Mouse (Mus musculus): Measurements from ENCODE around the gene Tmco4. TPM values are rescaled to one million over a fixed set of nuclear protein-coding genes. Genes with fewer than 3 reads are reported as not detected.
A peak's percentile ranks its signal among the peaks of the same experiment; 100 is the strongest.

The Tmco4 gene
- polyA plus RNA-seq, 1 experiment from 2014 or later, result 0.90 TPM

GRCm38 (mm10) chr4:138943730-138944129 is 29.0 kb upstream of the Tmco4 start:
- H3K4me3 ChIP-seq (ENCODE audit: low read depth, low read length), result no peak overlapping the region
- H3K4me2 ChIP-seq, result no peak overlapping the region
- ATAC-seq (ENCODE audit: low FRiP score), result no peak
- 30% methylated on average over 15 of the region's 15 CpGs for WGBS
- peak; percentile 95 for DNase-seq (ENCODE audit: low spot score, missing footprints)
- H3K4me1 ChIP-seq (ENCODE audit: control insufficient read depth, insufficient read depth, low read length), result peaks cover 3% of the 10 kb centered on the region; the same call in 1 of the 2 replicates
- H3K27me3 ChIP-seq (ENCODE audit: control insufficient read depth, insufficient read depth, low read length), result no peaks in the 10 kb centered on the region
- H3K9ac ChIP-seq (ENCODE audit: low read length), result no peak overlapping the region
- H3K9me3 ChIP-seq (ENCODE audit: control insufficient read depth, low read length), result no peaks in the 10 kb centered on the region
- H3K27ac ChIP-seq (ENCODE audit: low read depth, low read length), result no peak overlapping the region
- no peaks in the 10 kb centered on the region for H3K36me3 ChIP-seq (ENCODE audit: control insufficient read depth, insufficient read depth, low read length)

DNA sequence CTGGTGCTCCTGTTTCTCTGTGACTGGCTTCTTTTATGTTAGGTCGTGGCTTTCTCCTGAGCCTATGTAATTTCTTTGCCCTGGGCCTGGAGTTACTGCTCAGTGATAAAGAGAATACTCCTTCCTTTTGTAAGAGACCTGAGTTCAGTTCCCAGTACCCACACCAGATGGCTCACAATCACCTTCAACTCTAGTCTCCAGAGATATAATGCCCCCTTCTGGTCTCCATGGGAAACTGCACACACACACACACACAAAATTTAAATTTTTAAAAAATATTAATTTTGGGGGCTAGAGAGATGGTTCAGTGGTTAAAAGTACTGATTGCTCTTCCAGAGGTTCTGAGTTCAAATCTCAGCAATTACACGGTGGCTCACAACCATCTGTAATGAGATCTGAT is 24.4 kb upstream of the Tmco4 start:
- no peak overlapping the region for H3K4me3 ChIP-seq (ENCODE audit: low read depth, low read length)
- no peak overlapping the region for H3K4me2 ChIP-seq
- DNase-seq (ENCODE audit: low spot score, missing footprints) (no peak), ATAC-seq (ENCODE audit: low FRiP score) (no peak)
- H3K9me3 ChIP-seq (ENCODE audit: control insufficient read depth, low read length), result no peaks in the 10 kb centered on the region
- no peak overlapping the region for H3K9ac ChIP-seq (ENCODE audit: low read length)
- H3K4me1 ChIP-seq (ENCODE audit: control insufficient read depth, insufficient read depth, low read length), result no peaks in the 10 kb centered on the region
- WGBS, result 83% methylated on average over 2 of the region's 2 CpGs
- H3K27me3 ChIP-seq (ENCODE audit: control insufficient read depth, insufficient read depth, low read length), result no peaks in the 10 kb centered on the region
- no peak overlapping the region for H3K27ac ChIP-seq (ENCODE audit: low read depth, low read length)
- no peaks in the 10 kb centered on the region for H3K36me3 ChIP-seq (ENCODE audit: control insufficient read depth, insufficient read depth, low read length)

GRCm38 (mm10) chr4:138958612-138959011 is 14.1 kb upstream of the Tmco4 start:
- Histone ChIP-seq H3K27me3 (ENCODE audit: control insufficient read depth, insufficient read depth, low read length) (no peaks in the 10 kb centered on the region), H3K9me3 (ENCODE audit: control insufficient read depth, low read length) (no peaks in the 10 kb centered on the region), H3K27ac (ENCODE audit: low read depth, low read length) (no peak overlapping the region), H3K4me1 (ENCODE audit: control insufficient read depth, insufficient read depth, low read length) (no peaks in the 10 kb centered on the region), H3K4me2 (no peak overlapping the region), H3K4me3 (ENCODE audit: low read depth, low read length) (no peak overlapping the region), H3K9ac (ENCODE audit: low read length) (no peak overlapping the region), H3K36me3 (ENCODE audit: control insufficient read depth, insufficient read depth, low read length) (no peaks in the 10 kb centered on the region)
- DNase-seq (ENCODE audit: low spot score, missing footprints) (peak; percentile 35), ATAC-seq (ENCODE audit: low FRiP score) (no peak)
- WGBS, result 91% methylated on average over 9 of the region's 9 CpGs

DNA sequence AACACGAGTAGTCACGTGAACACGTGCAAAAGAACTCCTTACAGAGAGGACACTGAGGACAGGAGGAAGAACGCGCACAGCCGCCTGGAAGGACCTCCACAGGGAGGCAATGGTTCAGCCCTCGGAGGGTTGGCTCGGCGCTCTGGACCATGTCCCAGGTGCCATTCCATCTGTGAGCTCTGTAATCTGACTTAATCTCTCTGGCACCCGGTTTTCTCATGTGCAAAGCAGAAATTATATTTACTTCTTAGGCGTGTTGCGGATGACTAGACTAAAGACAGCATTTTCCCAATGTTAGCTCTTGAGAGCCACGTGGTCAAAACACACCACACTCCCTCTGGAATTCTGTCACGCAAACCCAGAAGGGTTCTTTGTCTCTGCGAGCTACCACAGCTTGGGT is 13.6 kb upstream of the Tmco4 start:
- DNase-seq (ENCODE audit: low spot score, missing footprints), result peak; percentile 10
- no peak for ATAC-seq (ENCODE audit: low FRiP score)
- Histone ChIP-seq H3K4me3 (ENCODE audit: low read depth, low read length) (no peak overlapping the region), H3K9me3 (ENCODE audit: control insufficient read depth, low read length) (no peaks in the 10 kb centered on the region), H3K4me1 (ENCODE audit: control insufficient read depth, insufficient read depth, low read length) (no peaks in the 10 kb centered on the region), H3K36me3 (ENCODE audit: control insufficient read depth, insufficient read depth, low read length) (no peaks in the 10 kb centered on the region), H3K9ac (ENCODE audit: low read length) (no peak overlapping the region), H3K4me2 (no peak overlapping the region), H3K27ac (ENCODE audit: low read depth, low read length) (no peak overlapping the region), H3K27me3 (ENCODE audit: control insufficient read depth, insufficient read depth, low read length) (no peaks in the 10 kb centered on the region)
- 86% methylated on average over 15 of the region's 15 CpGs for WGBS

DNA sequence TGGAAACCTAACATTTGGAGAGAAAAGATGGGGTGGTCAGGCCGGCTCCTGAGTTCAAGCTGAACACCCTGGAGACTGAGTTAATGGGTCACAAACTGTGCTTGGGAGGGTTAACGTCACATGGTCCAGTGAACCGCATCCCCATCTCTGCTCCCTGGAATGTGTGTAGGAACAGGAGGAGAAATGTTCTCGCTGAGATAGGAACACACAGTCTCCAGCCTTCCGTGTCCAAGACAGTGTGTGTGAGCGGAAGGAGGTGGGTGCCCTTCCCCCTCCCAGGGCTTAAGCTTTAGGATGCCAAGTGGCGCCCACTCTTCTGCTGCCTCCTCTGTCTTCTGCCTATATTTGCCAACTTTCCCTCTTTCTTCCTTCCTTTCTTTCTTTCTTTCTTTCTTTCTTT is 12.8 kb upstream of the Tmco4 start:
- ATAC-seq (ENCODE audit: low FRiP score), result no peak
- Histone ChIP-seq H3K27ac (ENCODE audit: low read depth, low read length) (no peak overlapping the region), H3K27me3 (ENCODE audit: control insufficient read depth, insufficient read depth, low read length) (no peaks in the 10 kb centered on the region), H3K9me3 (ENCODE audit: control insufficient read depth, low read length) (no peaks in the 10 kb centered on the region), H3K4me1 (ENCODE audit: control insufficient read depth, insufficient read depth, low read length) (no peaks in the 10 kb centered on the region), H3K4me2 (no peak overlapping the region), H3K36me3 (ENCODE audit: control insufficient read depth, insufficient read depth, low read length) (no peaks in the 10 kb centered on the region), H3K4me3 (ENCODE audit: low read depth, low read length) (no peak overlapping the region), H3K9ac (ENCODE audit: low read length) (no peak overlapping the region)
- no peak for DNase-seq (ENCODE audit: low spot score, missing footprints)
- 75% methylated on average over 7 of the region's 7 CpGs for WGBS

DNA sequence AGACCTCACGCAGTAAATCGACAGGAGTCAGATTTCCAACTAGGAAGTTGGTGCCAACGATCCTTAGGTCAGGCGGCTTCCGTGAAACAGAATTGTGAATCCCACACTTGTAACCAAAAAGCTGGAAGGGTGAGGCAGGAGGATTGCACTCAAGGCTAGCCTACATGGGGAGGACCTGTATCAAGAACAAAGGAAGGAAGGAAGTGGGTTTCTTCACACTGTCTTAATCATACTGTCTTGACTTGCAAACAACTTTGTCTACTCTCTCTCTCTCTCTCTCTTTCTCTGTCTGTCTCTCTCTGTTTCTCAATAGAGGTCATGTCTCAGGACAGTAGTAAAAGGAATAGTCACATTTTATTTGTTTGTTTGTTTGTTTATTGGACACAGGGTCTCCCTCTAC is 10.0 kb upstream of the Tmco4 start:
- Histone ChIP-seq H3K9ac (ENCODE audit: low read length) (no peak overlapping the region), H3K4me2 (no peak overlapping the region), H3K4me3 (ENCODE audit: low read depth, low read length) (no peak overlapping the region), H3K27ac (ENCODE audit: low read depth, low read length) (no peak overlapping the region), H3K9me3 (ENCODE audit: control insufficient read depth, low read length) (no peaks in the 10 kb centered on the region), H3K4me1 (ENCODE audit: control insufficient read depth, insufficient read depth, low read length) (no peaks in the 10 kb centered on the region), H3K27me3 (ENCODE audit: control insufficient read depth, insufficient read depth, low read length) (no peaks in the 10 kb centered on the region), H3K36me3 (ENCODE audit: control insufficient read depth, insufficient read depth, low read length) (no peaks in the 10 kb centered on the region)
- DNase-seq (ENCODE audit: low spot score, missing footprints) (no peak), ATAC-seq (ENCODE audit: low FRiP score) (no peak)
- 92% methylated on average over 5 of the region's 5 CpGs for WGBS

- DNase-seq (ENCODE audit: low spot score, missing footprints) (no peak), ATAC-seq (ENCODE audit: low FRiP score) (no peak)
- no peak overlapping the region for H3K4me2 ChIP-seq
- no peak overlapping the region for H3K4me3 ChIP-seq (ENCODE audit: low read depth, low read length)
- WGBS, result 84% methylated on average over 5 of the region's 5 CpGs
- H3K9ac ChIP-seq (ENCODE audit: low read length), result no peak overlapping the region
- H3K9me3 ChIP-seq (ENCODE audit: control insufficient read depth, low read length), result no peaks in the 10 kb centered on the region
- H3K4me1 ChIP-seq (ENCODE audit: control insufficient read depth, insufficient read depth, low read length), result no peaks in the 10 kb centered on the region
- H3K27ac ChIP-seq (ENCODE audit: low read depth, low read length), result no peak overlapping the region
- H3K36me3 ChIP-seq (ENCODE audit: control insufficient read depth, insufficient read depth, low read length), result no peaks in the 10 kb centered on the region
- H3K27me3 ChIP-seq (ENCODE audit: control insufficient read depth, insufficient read depth, low read length), result no peaks in the 10 kb centered on the region
Observed at GRCm38 (mm10) chr4:138965871-138966270, 6.8 kb upstream of the Tmco4 start.

DNA sequence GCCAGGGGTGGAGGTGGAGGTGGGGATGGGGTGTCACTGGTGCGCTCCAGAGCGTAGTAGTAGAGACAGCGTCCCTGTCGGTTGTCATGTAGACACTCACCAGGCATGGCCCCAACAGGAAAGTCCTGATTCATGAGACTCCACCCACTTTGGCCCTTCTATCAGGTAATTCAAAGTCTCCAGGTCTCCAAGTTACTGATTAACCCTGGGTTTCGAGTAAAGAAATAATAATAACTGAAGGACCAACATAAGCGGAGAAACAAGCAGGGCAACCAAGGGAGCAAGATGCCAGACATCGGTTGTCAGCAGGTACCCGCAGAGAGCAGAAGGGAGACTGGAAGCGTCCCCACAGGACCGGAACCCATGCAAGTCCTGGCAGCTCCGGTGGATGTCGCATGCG is 5.8 kb upstream of the Tmco4 start, which contains the start of gene Rnf186:
Gene Rnf186 (plus strand): TSS at position 247 of the 400 bp plus-strand sequence.
- Histone ChIP-seq H3K4me1 (ENCODE audit: control insufficient read depth, insufficient read depth, low read length) (peaks cover under 1% of the 10 kb centered on the region), H3K27ac (ENCODE audit: low read depth, low read length) (no peak within 1 kb of the TSS), H3K36me3 (ENCODE audit: control insufficient read depth, insufficient read depth, low read length) (no peaks in the 10 kb centered on the region), H3K27me3 (ENCODE audit: control insufficient read depth, insufficient read depth, low read length) (no peaks in the 10 kb centered on the region), H3K9ac (ENCODE audit: low read length) (no peak within 1 kb of the TSS), H3K4me2 (no peak within 1 kb of the TSS), H3K4me3 (ENCODE audit: low read depth, low read length) (no peak within 1 kb of the TSS), H3K9me3 (ENCODE audit: control insufficient read depth, low read length) (no peaks in the 10 kb centered on the region)
- 90% methylated on average over 13 of the region's 13 CpGs for WGBS
- DNase-seq (ENCODE audit: low spot score, missing footprints) (no peak), ATAC-seq (ENCODE audit: low FRiP score) (no peak)

DNA sequence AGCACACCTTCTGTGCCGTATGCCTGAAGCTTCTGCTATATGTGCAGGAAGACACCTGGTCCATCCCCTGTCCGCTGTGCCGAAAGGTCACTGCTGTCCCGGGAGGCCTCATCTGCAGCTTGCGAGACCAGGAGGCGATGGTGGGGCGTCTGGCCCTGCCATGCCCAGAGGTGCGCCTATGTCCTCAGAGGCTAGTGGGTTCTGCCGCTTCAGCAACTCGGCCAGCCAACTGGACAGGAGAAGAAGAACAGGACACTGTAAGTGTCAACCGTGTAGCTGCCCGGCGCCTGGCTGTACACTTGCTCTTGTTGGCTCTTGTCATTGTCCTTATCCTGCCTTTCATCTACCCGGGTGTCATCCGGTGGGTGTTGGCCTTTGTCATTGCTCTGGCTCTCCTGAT is 5.2 kb upstream of the Tmco4 start:
- no peak for DNase-seq (ENCODE audit: low spot score, missing footprints)
- Histone ChIP-seq H3K36me3 (ENCODE audit: control insufficient read depth, insufficient read depth, low read length) (no peaks in the 10 kb centered on the region), H3K9me3 (ENCODE audit: control insufficient read depth, low read length) (no peaks in the 10 kb centered on the region), H3K4me1 (ENCODE audit: control insufficient read depth, insufficient read depth, low read length) (peaks cover 6% of the 10 kb centered on the region), H3K27ac (ENCODE audit: low read depth, low read length) (no peak overlapping the region), H3K4me2 (no peak overlapping the region), H3K27me3 (ENCODE audit: control insufficient read depth, insufficient read depth, low read length) (no peaks in the 10 kb centered on the region), H3K4me3 (ENCODE audit: low read depth, low read length) (no peak overlapping the region), H3K9ac (ENCODE audit: low read length) (no peak overlapping the region)
- ATAC-seq (ENCODE audit: low FRiP score), result no peak
- 92% methylated on average over 15 of the region's 15 CpGs for WGBS

Measured in midbrain, embryonic 11.5 days (tissue).